Mouse (Mus musculus): ENCODE measurements around the gene Clcn7. TPM values are rescaled to one million over a fixed set of nuclear protein-coding genes. Genes with fewer than 3 reads are reported as not detected.

Gene Clcn7
- polyA plus RNA-seq, 1 experiment from 2014 or later, result 9.1 TPM

DNA sequence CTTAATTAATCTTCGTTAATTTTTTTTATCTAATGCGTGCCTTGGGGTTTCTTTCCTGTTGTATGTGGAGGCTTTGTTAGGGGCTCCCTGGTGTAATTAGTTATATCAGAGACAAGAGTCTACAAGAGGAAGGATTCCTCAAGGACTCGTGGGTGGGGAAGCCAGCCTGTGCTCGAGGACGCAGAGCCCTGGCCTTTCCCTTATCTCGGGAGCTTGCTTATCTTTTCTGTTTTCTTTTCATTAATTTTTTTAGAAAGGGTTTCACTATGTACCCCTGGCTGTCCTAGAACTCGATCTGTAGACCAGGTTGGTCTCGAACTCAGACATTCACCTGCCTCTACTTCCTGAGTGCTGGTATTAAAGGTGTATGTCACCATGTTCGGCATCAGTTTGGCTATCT lies 5.5 kb upstream of the Clcn7 start:
- H3K4me2 ChIP-seq, result peak overlapping the region; percentile 46
- ATAC-seq (ENCODE audit: low read depth), result peak; percentile 39
- WGBS (ENCODE audit: insufficient replicate concordance), result 20% methylated on average over 9 of the region's 9 CpGs

DNA sequence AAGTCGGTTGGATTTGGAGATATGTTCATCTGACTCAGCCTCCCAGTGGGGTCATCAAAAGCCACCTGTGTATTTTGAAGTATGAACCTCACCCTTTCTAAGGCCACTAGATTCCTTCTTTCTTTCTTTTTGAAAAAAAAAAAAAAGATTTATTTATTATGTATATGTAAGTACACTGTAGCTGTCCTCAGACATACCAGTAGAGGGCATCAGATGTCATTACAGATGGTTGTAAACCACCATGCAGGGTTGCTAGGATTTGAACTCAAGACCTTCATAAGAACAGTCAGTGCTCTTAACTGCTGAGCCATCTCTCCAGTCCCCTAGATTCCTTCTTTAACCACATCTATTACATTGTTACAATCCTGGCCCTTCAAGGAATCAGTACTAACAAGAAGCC lies 3.1 kb upstream of the Clcn7 start:
- Histone ChIP-seq H3K4me2 (no peak overlapping the region), H3K4me1 (replicated peaks) (peaks cover 55% of the 10 kb centered on the region), H3K9ac (no peak overlapping the region), H3K9me3 (replicated peaks) (no peaks in the 10 kb centered on the region), H3K27me3 (no peaks in the 10 kb centered on the region), H3K4me3 (replicated peaks) (no peak overlapping the region), H3K27ac (no peak overlapping the region), H3K36me3 (no peaks in the 10 kb centered on the region)
- no peak for DNase-seq
- no peak for ATAC-seq (ENCODE audit: low read depth)
- 97% methylated on average over 1 of the region's 1 CpGs for WGBS (ENCODE audit: insufficient replicate concordance)

More for the DNA sequence above, 5.5 kb upstream of the Clcn7 start:
- H3K27ac ChIP-seq, result peak overlapping the region; percentile 93
- DNase-seq, result no peak
- H3K4me3 ChIP-seq (replicated peaks), result 0 out of 2 replicates have a peak overlapping the region, but pooled peaks have one; percentile 5
- peaks cover 54% of the 10 kb centered on the region for H3K4me1 ChIP-seq (replicated peaks)
- no peaks in the 10 kb centered on the region for H3K9me3 ChIP-seq (replicated peaks)
- no peaks in the 10 kb centered on the region for H3K36me3 ChIP-seq
- peaks cover 10% of the 10 kb centered on the region; the same call in 1 of the 2 replicates for H3K27me3 ChIP-seq
- peak overlapping the region; percentile 60 for H3K9ac ChIP-seq

DNA sequence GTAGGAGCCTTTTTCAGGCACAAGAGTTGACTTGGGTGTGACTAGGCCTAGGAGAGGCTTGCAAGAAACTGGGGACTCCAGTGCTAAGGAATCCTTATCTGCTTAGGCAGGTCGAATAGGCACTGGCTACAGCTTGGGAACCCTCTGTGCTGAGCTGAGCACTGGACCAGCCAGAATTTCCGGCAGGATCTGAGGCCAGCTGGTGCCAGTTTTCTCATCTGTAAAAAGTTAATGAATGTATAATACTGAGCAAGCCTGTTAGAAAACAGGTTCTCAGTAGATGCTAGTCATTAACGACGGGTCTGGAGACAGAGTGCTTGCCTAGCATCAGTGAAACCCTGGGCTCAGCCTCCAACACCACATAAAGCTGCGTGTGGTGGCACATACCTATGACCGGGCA lies 2.4 kb downstream of the Clcn7 start:
- Histone ChIP-seq H3K4me3 (replicated peaks) (no peak overlapping the region), H3K4me1 (replicated peaks) (peaks cover 47% of the 10 kb centered on the region), H3K9me3 (replicated peaks) (no peaks in the 10 kb centered on the region), H3K27ac (no peak overlapping the region), H3K27me3 (no peaks in the 10 kb centered on the region), H3K36me3 (peaks cover 4% of the 10 kb centered on the region; the same call in 1 of the 2 replicates), H3K9ac (0 out of 2 replicates have a peak overlapping the region, but pooled peaks have one; percentile 84), H3K4me2 (peak overlapping the region; percentile 3; the same call in 1 of the 2 replicates)
- no peak for DNase-seq
- no peak for ATAC-seq (ENCODE audit: low read depth)
- 77% methylated on average over 6 of the region's 6 CpGs for WGBS (ENCODE audit: insufficient replicate concordance)

DNA sequence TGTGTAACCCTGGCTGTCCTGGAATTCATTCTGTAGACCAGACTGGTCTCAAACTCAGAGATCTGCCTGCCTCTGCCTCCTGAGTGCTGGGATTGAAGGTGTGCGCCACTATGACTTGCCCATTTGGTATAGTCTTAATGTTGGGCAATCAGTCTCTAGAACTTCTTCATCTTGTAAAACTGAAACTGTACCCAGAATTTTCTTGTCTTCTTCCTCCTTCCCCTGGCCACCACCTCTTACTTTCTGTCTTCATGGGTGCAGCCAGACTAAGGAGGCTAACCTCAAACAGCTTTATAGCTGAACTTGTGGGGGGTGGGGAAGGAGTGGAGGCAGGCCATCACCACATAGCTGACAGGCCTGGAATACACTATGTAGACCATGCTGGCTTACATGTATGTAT lies 5.6 kb downstream of the Clcn7 start:
- Histone ChIP-seq H3K4me3 (replicated peaks) (no peak overlapping the region), H3K27me3 (no peaks in the 10 kb centered on the region), H3K9ac (no peak overlapping the region), H3K27ac (peak overlapping the region; percentile 0; the same call in 1 of the 2 replicates), H3K9me3 (replicated peaks) (no peaks in the 10 kb centered on the region), H3K4me1 (replicated peaks) (peaks cover 41% of the 10 kb centered on the region), H3K36me3 (peaks cover 4% of the 10 kb centered on the region; the same call in 1 of the 2 replicates), H3K4me2 (no peak overlapping the region)
- no peak for DNase-seq
- 88% methylated on average over 1 of the region's 1 CpGs for WGBS (ENCODE audit: insufficient replicate concordance)
- ATAC-seq (ENCODE audit: low read depth), result no peak

DNA sequence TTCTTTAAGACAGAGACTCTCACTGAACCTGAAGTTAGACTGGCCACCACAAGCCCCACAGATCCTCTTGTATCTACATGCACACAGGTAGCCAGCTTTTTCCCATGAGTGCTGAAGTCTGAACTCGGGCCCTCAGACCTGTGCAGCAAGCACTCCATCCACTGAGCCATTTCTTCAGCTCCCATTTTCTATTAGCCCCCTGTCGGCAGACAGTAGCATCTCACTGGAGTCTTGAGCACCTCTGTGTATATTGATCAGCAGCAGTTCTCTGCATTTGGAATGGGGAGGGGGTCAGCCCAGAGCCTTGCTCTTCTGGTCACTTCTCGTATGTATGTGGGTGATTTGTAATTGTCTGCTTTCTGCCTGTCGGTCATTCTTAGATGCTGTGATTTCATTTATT lies 6.8 kb downstream of the Clcn7 start:
- Histone ChIP-seq H3K4me3 (replicated peaks) (no peak overlapping the region), H3K9me3 (replicated peaks) (no peaks in the 10 kb centered on the region), H3K9ac (no peak overlapping the region), H3K4me1 (replicated peaks) (peaks cover 31% of the 10 kb centered on the region), H3K27me3 (no peaks in the 10 kb centered on the region), H3K36me3 (peaks cover 12% of the 10 kb centered on the region), H3K27ac (no peak overlapping the region), H3K4me2 (no peak overlapping the region)
- 73% methylated on average over 4 of the region's 4 CpGs for WGBS (ENCODE audit: insufficient replicate concordance)
- DNase-seq (no peak), ATAC-seq (ENCODE audit: low read depth) (no peak)

GRCm38 (mm10) chr17:25162161-25162560 lies 29.0 kb downstream of the Clcn7 start, which contains the start of gene Ccdc154:
Gene Ccdc154 (plus strand): TSS chr17:25162461.
- ATAC-seq (ENCODE audit: low read depth) (no peak), DNase-seq (no peak)
- no peak within 1 kb of the TSS for H3K4me2 ChIP-seq
- H3K36me3 ChIP-seq, result peaks cover 39% of the 10 kb centered on the region
- no peaks in the 10 kb centered on the region for H3K4me1 ChIP-seq (replicated peaks)
- H3K9ac ChIP-seq, result 0 out of 2 replicates have a peak within 1 kb of the TSS, but pooled peaks have one; percentile 4
- peaks cover 2% of the 10 kb centered on the region; the same call in 1 of the 2 replicates for H3K27me3 ChIP-seq
- no peaks in the 10 kb centered on the region for H3K9me3 ChIP-seq (replicated peaks)
- WGBS (ENCODE audit: insufficient replicate concordance), result 76% methylated on average over 1 of the region's 1 CpGs
- H3K4me3 ChIP-seq (replicated peaks), result no peak within 1 kb of the TSS
- no peak within 1 kb of the TSS for H3K27ac ChIP-seq

- H3K27ac ChIP-seq, result no peak overlapping the region
- ATAC-seq (ENCODE audit: low read depth), result no peak
- H3K27me3 ChIP-seq, result peaks cover 2% of the 10 kb centered on the region; the same call in 1 of the 2 replicates
These were observed 30.2 kb downstream of the Clcn7 start for GRCm38 (mm10) chr17:25163387-25163786.

DNA sequence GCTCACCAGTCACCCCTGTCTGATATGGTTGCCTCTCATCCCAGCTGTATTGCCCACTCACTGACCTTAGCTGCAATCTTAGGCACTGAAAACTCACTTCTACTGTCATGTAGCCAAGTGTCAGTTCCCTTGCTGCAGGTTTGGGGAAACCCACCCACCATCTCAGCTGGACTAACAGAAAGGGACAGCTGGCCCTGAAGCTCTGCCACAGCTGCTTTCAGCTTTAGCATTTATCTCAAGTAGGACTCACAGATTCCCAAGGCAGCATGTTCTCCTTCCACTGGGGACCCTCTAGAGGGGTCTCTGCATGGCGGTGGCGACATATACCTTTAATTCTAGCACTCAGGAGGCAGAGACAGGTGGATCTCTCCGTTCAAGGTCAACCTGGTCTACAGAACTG lies 31.6 kb downstream of the Clcn7 start:
- WGBS (ENCODE audit: insufficient replicate concordance), result 70% methylated on average over 3 of the region's 3 CpGs
- peaks cover 17% of the 10 kb centered on the region for H3K36me3 ChIP-seq
- H3K4me3 ChIP-seq (replicated peaks), result no peak overlapping the region
- H3K9ac ChIP-seq, result no peak overlapping the region
- H3K4me1 ChIP-seq (replicated peaks), result no peaks in the 10 kb centered on the region
- H3K9me3 ChIP-seq (replicated peaks), result no peaks in the 10 kb centered on the region
- H3K27ac ChIP-seq, result no peak overlapping the region
- peaks cover 2% of the 10 kb centered on the region; the same call in 1 of the 2 replicates for H3K27me3 ChIP-seq
- no peak for ATAC-seq (ENCODE audit: low read depth)
- DNase-seq, result no peak
- H3K4me2 ChIP-seq, result no peak overlapping the region

More at GRCm38 (mm10) chr17:25163387-25163786, 30.2 kb downstream of the Clcn7 start:
- Histone ChIP-seq H3K9me3 (replicated peaks) (no peaks in the 10 kb centered on the region), H3K9ac (no peak overlapping the region), H3K4me2 (no peak overlapping the region), H3K4me3 (replicated peaks) (no peak overlapping the region), H3K4me1 (replicated peaks) (no peaks in the 10 kb centered on the region), H3K36me3 (peaks cover 27% of the 10 kb centered on the region)
- 63% methylated on average over 7 of the region's 7 CpGs for WGBS (ENCODE audit: insufficient replicate concordance)
- DNase-seq, result no peak

DNA sequence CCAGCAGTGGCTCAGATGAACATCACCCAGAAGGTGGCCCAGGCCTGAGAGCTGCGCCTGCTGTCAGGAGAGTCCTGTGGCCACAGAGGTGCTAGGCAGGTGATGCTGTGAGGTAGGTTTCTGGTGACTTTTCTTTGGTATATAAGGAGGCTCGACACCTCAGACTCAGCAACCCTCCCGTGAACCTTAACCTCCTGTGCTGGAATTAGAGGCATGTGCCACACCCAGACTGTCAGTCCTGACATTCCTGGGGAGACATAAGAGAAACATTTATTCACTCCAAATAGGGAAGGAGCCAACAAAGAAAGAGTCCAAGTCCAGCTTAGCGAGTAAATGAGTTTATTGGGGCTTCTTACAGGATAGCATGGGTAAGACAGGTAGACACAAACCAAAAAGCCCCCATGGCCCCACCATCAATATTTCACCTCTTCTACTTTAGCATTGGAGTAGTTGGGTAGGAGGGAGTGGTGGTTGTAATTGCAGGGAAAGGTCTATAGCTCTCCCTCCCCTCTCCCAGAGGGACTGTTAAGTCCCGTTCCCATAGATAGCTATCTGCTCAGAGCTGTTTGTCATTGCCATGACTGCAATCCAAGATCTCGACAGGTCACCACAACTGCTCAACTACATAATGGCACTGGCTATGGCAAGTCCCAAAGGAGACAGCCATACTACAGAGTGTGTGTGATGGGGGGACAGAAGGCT lies 32.9 kb downstream of the Clcn7 start:
- no peak overlapping the region for H3K4me3 ChIP-seq (replicated peaks)
- no peak overlapping the region for H3K9ac ChIP-seq
- H3K36me3 ChIP-seq, result 0 out of 2 replicates have a peak, but pooled peaks cover 3% of the 10 kb centered on the region
- H3K27ac ChIP-seq, result no peak overlapping the region
- no peak overlapping the region for H3K4me2 ChIP-seq
- H3K4me1 ChIP-seq (replicated peaks), result no peaks in the 10 kb centered on the region
- H3K9me3 ChIP-seq (replicated peaks), result no peaks in the 10 kb centered on the region
- peaks cover 7% of the 10 kb centered on the region; the same call in 1 of the 2 replicates for H3K27me3 ChIP-seq
- WGBS (ENCODE audit: insufficient replicate concordance), result 44% methylated on average over 6 of the region's 6 CpGs
- ATAC-seq (ENCODE audit: low read depth), result no peak
- no peak for DNase-seq

DNA sequence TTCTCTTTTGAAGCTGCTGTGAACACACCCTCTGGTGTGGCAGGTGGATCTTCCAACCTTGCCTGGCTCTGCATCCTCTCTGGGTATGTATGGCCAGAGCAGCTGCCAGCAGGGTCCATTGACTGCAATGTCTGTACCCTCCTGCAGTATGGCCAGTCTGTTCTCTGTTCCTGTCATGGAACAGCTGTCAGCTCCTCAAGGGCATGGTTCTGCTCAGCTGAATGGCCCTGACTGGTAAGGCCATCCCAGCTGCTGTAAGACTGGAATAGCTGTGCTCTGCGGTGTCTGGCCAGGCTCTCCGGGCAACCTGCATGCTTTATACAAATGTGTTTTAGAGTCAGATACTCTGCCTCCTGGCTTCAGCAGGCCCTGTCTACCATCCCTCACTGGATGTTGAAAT lies 36.5 kb downstream of the Clcn7 start:
- Histone ChIP-seq H3K27ac (no peak overlapping the region), H3K4me1 (replicated peaks) (no peaks in the 10 kb centered on the region), H3K4me2 (no peak overlapping the region), H3K9me3 (replicated peaks) (no peaks in the 10 kb centered on the region), H3K9ac (no peak overlapping the region), H3K36me3 (no peaks in the 10 kb centered on the region), H3K4me3 (replicated peaks) (no peak overlapping the region), H3K27me3 (peaks cover 12% of the 10 kb centered on the region)
- no peak for ATAC-seq (ENCODE audit: low read depth)
- DNase-seq, result no peak
- WGBS (ENCODE audit: insufficient replicate concordance), result 83% methylated on average over 2 of the region's 2 CpGs

DNA sequence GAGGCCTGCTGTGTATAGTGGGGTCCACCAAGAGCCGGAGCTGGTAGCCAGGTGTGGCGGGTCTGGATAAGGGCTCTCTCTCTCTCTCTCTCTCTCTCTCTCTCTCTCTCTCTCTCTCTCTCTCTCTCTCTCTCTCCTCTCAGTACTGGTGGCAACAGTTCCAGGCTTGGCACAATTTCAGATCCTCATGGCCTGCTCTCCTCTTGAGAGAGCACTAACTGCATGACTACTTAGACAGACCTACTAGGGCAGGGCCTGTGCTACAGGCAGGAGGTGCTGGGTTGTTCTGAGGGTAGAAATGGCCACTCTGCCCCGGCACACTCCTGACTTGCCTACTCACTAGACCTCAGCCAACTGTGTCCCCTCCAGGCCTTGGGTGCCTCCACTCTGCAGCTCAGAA lies 39.4 kb downstream of the Clcn7 start:
- H3K9me3 ChIP-seq (replicated peaks), result no peaks in the 10 kb centered on the region
- no peak overlapping the region for H3K4me3 ChIP-seq (replicated peaks)
- 78% methylated on average over 3 of the region's 3 CpGs for WGBS (ENCODE audit: insufficient replicate concordance)

More for the DNA sequence above, 39.4 kb downstream of the Clcn7 start:
- ATAC-seq (ENCODE audit: low read depth) (no peak), DNase-seq (no peak)
- Histone ChIP-seq H3K4me1 (replicated peaks) (peaks cover 12% of the 10 kb centered on the region), H3K9ac (no peak overlapping the region), H3K36me3 (no peaks in the 10 kb centered on the region), H3K27ac (no peak overlapping the region), H3K4me2 (no peak overlapping the region), H3K27me3 (peaks cover 28% of the 10 kb centered on the region)

Measured in liver, embryonic 13.5 days (tissue).